Mouse (Mus musculus): ENCODE measurements around the gene Yjefn3.

DNA sequence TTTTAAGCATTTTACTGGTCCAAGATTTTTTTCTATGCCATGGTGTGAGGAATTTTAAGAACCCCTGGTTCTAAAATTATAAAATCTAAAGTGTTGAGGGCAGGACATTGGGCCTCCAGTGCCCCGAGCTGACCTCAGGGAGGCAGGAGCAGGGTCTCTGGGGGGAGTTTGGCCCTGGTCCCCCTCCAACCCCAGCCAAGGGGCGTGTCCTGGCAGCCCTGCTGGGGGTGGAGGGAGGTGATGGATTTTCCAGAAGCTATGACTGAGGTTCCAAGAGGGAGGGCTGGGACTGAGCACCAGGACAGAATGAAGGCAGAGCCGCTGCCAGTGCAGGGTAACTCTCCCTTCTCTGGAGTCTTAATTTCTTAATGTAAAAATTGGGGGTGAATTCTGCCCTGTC lies 24.5 kb downstream of the Yjefn3 start:
- TF ChIP-seq CTCF (IDR thresholded peaks at IDR 0.05; ENCODE audit: control insufficient read depth, insufficient read depth, low read length) (no peak), POLR2A (IDR thresholded peaks at IDR 0.05; ENCODE audit: borderline replicate concordance, control insufficient read depth, low read depth, low read length) (no peak)
